Mouse (Mus musculus): ENCODE data around the gene Rasgrp3. TPM values are rescaled to one million over a fixed set of nuclear protein-coding genes. Genes with fewer than 3 reads are reported as not detected.
"Not testable (repeated sequence)": the region's sequence is repeated elsewhere in the genome, so short reads cannot be mapped to it uniquely, and the experiment has no call there.

Gene Rasgrp3
- polyA plus RNA-seq, 1 experiment from 2014 or later, result 9.8 TPM

DNA sequence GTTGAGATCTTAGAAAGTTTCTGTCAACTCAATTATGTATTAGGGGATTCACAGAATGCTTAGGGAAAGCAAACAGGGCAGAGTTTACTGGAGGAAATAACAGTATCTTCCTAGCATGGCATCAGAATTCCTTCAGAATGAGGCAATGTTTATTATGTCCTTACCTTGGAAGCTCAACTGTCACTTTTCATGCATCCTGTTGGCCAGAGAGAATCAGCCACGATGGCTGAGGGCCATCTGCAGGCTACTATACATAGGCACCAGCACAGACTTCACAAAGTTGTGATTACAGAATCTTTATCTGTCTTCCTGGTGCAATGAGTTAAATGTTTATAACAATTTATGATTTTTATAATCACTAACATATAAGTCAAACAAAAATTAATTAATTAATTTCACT is 13.3 kb downstream of the Rasgrp3 start:
- no peaks in the 10 kb centered on the region for H3K36me3 ChIP-seq (ENCODE audit: control insufficient read depth, insufficient read depth, low read length)
- WGBS, result 40% methylated on average over 1 of the region's 1 CpGs
- DNase-seq (ENCODE audit: low spot score), result no peak

DNA sequence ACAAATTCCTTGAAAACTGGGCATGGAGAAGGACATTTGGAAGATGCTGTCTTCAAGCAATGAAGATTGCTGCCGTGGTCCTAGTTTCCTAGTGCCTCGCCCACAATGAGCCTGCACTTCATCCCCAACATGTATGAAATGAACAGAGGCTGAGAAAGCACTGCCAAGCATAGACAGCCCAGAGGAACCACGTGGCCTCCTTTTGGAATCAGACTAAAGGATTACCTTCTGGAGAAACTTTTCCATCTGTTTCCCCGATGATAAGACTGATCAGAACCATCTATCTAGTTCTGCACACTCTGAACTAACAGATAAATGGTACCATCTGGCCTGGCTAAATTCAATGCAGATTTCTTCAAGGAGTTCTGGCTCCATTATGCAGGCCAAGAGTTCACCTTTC is 16.6 kb downstream of the Rasgrp3 start:
- H3K9ac ChIP-seq (ENCODE audit: low read depth, low read length), result no peak overlapping the region
- DNase-seq (ENCODE audit: low spot score) (no peak), ATAC-seq (replicated peaks; ENCODE audit: low FRiP score) (no peak)
- no peak overlapping the region for H3K27ac ChIP-seq (ENCODE audit: low read depth, low read length)
- no peak overlapping the region for H3K4me2 ChIP-seq
- no peaks in the 10 kb centered on the region for H3K36me3 ChIP-seq (ENCODE audit: control insufficient read depth, insufficient read depth, low read length)
- H3K9me3 ChIP-seq (ENCODE audit: control insufficient read depth, low read length), result no peaks in the 10 kb centered on the region
- H3K4me3 ChIP-seq (ENCODE audit: low read depth, low read length), result no peak overlapping the region
- WGBS, result 65% methylated on average over 4 of the region's 4 CpGs
- H3K4me1 ChIP-seq (replicated peaks; ENCODE audit: control insufficient read depth, insufficient read depth, low read length), result no peaks in the 10 kb centered on the region
- no peaks in the 10 kb centered on the region for H3K27me3 ChIP-seq (replicated peaks; ENCODE audit: control insufficient read depth, insufficient read depth, low read length)

More for the DNA sequence above, 13.3 kb downstream of the Rasgrp3 start:
- Histone ChIP-seq H3K4me3 (ENCODE audit: low read depth, low read length) (no peak overlapping the region), H3K4me2 (no peak overlapping the region), H3K9ac (ENCODE audit: low read depth, low read length) (no peak overlapping the region), H3K4me1 (replicated peaks; ENCODE audit: control insufficient read depth, insufficient read depth, low read length) (no peaks in the 10 kb centered on the region), H3K27ac (ENCODE audit: low read depth, low read length) (no peak overlapping the region), H3K9me3 (ENCODE audit: control insufficient read depth, low read length) (no peaks in the 10 kb centered on the region), H3K27me3 (replicated peaks; ENCODE audit: control insufficient read depth, insufficient read depth, low read length) (no peaks in the 10 kb centered on the region)
- no peak for ATAC-seq (replicated peaks; ENCODE audit: low FRiP score)

DNA sequence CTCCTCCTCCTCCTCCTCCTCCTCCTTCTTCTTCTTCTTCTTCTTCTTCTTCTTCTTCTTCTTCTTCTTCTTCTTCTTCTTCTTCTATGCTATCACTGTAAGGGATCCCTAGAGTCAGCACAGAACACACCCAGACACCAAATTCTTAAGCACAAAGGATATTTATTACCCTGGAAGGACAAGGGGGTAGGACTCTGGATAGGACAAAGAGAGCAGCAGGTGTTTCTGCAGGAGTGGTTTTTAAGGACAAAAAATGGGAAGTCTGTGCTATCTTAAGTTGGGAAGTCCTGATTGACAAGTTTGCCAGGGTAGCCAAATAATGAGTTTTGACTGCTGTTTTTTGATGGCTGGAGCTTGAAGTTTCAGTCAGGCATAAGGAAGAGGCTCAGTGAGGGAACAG is 17.9 kb downstream of the Rasgrp3 start:
- no peak overlapping the region for H3K4me3 ChIP-seq (ENCODE audit: low read depth, low read length)
- H3K36me3 ChIP-seq (ENCODE audit: control insufficient read depth, insufficient read depth, low read length), result no peaks in the 10 kb centered on the region
- no peaks in the 10 kb centered on the region for H3K4me1 ChIP-seq (replicated peaks; ENCODE audit: control insufficient read depth, insufficient read depth, low read length)
- DNase-seq (ENCODE audit: low spot score) (no peak), ATAC-seq (replicated peaks; ENCODE audit: low FRiP score) (no peak)
- H3K4me2 ChIP-seq, result no peak overlapping the region
- no peaks in the 10 kb centered on the region for H3K9me3 ChIP-seq (ENCODE audit: control insufficient read depth, low read length)
- H3K27me3 ChIP-seq (replicated peaks; ENCODE audit: control insufficient read depth, insufficient read depth, low read length), result no peaks in the 10 kb centered on the region
- H3K9ac ChIP-seq (ENCODE audit: low read depth, low read length), result no peak overlapping the region
- no peak overlapping the region for H3K27ac ChIP-seq (ENCODE audit: low read depth, low read length)

DNA sequence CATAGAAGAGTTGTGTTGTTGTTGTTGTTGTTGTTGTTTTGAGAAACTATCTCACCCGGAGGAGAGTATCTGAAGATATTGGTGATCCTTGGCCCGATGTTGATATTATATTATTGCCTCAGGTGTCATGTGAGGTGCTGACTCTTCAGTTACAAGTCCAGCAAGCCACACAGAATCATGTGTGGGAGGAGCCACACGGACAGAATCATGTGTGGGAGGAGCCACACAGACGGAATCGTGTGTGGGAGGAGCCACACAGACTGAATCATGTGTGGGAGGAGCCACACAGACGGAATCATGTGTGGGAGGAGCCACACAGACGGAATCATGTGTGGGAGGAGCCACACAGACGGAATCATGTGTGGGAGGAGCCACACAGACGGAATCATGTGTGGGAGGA is 20.4 kb downstream of the Rasgrp3 start:
- not testable (repeated sequence) for ATAC-seq (replicated peaks; ENCODE audit: low FRiP score); H3K9ac ChIP-seq (ENCODE audit: low read depth, low read length); DNase-seq (ENCODE audit: low spot score); H3K4me3 ChIP-seq (ENCODE audit: low read depth, low read length); H3K4me2 ChIP-seq; H3K27me3 ChIP-seq (replicated peaks; ENCODE audit: control insufficient read depth, insufficient read depth, low read length); H3K36me3 ChIP-seq (ENCODE audit: control insufficient read depth, insufficient read depth, low read length); H3K27ac ChIP-seq (ENCODE audit: low read depth, low read length); H3K9me3 ChIP-seq (ENCODE audit: control insufficient read depth, low read length); H3K4me1 ChIP-seq (replicated peaks; ENCODE audit: control insufficient read depth, insufficient read depth, low read length)
- 88% methylated on average over 9 of the region's 9 CpGs for WGBS

DNA sequence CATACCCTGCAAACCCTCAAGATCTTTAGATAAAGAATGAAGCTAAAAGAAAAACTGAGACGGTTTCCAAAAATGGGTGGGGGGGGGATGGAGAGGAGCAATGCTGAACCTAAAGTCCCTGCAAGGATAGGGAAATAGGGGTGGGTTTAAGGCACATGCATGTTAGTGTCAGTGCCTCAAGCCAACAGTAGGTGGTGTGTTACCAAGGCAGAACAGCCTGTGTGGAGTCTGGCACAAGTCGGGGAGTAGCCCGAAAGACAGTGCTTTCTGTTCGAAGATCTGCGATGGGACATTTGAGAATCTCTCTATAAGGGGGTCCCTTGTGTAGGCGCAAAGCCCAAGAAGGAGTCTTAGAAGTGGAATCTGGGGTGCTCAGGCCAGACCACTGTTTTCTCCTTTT is 24.9 kb downstream of the Rasgrp3 start:
- peaks cover 9% of the 10 kb centered on the region for H3K4me1 ChIP-seq (replicated peaks; ENCODE audit: control insufficient read depth, insufficient read depth, low read length)
- WGBS, result 93% methylated on average over 6 of the region's 6 CpGs

DNA sequence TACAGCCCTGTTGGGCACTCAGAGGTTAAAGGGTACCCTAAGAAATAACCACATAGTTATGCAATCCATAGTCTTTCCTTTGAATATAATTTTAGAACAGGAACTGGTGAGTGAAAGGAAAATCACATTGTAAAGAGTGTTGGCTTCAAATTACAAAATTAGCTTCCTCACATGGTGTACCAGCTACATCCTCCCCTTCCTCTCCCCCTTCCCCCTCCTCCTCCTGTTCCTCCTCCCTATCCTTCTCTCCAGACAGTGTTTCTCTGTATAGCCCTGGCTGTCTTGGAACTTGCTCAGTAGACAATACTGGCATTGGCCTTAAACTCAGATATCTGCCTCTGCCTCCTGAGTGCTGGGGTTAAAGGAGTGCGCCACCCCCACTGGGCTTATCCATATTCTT is 26.1 kb downstream of the Rasgrp3 start:
- H3K27ac ChIP-seq (ENCODE audit: low read depth, low read length), result no peak overlapping the region
- H3K4me1 ChIP-seq (replicated peaks; ENCODE audit: control insufficient read depth, insufficient read depth, low read length), result peaks cover 13% of the 10 kb centered on the region
- no peak overlapping the region for H3K4me3 ChIP-seq (ENCODE audit: low read depth, low read length)
- H3K9ac ChIP-seq (ENCODE audit: low read depth, low read length), result no peak overlapping the region
- H3K4me2 ChIP-seq, result no peak overlapping the region
- H3K27me3 ChIP-seq (replicated peaks; ENCODE audit: control insufficient read depth, insufficient read depth, low read length), result no peaks in the 10 kb centered on the region
- no peaks in the 10 kb centered on the region for H3K36me3 ChIP-seq (ENCODE audit: control insufficient read depth, insufficient read depth, low read length)
- DNase-seq (ENCODE audit: low spot score), result no peak
- ATAC-seq (replicated peaks; ENCODE audit: low FRiP score), result no peak
- WGBS, result 83% methylated on average over 1 of the region's 1 CpGs
- H3K9me3 ChIP-seq (ENCODE audit: control insufficient read depth, low read length), result no peaks in the 10 kb centered on the region

More for the DNA sequence above, 24.9 kb downstream of the Rasgrp3 start:
- Histone ChIP-seq H3K9ac (ENCODE audit: low read depth, low read length) (no peak overlapping the region), H3K27ac (ENCODE audit: low read depth, low read length) (no peak overlapping the region), H3K36me3 (ENCODE audit: control insufficient read depth, insufficient read depth, low read length) (no peaks in the 10 kb centered on the region), H3K27me3 (replicated peaks; ENCODE audit: control insufficient read depth, insufficient read depth, low read length) (no peaks in the 10 kb centered on the region), H3K9me3 (ENCODE audit: control insufficient read depth, low read length) (no peaks in the 10 kb centered on the region), H3K4me3 (ENCODE audit: low read depth, low read length) (no peak overlapping the region), H3K4me2 (no peak overlapping the region)
- DNase-seq (ENCODE audit: low spot score), result no peak
- no peak for ATAC-seq (replicated peaks; ENCODE audit: low FRiP score)

DNA sequence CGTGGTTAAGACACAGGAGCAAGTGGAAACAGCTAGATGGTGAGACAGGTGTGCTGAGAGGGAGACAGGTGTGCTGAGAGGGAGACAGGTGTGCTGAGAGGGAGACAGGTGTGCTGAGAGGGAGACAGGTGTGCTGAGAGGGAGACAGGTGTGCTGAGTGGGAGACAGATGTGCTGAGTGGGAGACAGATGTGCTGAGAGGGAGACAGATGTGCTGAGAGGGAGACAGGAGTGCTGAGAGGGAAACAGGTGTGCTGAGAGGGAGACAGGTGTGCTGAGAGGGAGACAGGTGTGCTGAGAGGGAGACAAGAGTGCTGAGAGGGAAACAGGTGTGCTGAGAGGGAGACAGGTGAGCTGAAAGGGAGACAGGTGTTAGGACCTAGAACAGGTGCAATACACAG is 27.5 kb downstream of the Rasgrp3 start:
- not testable (repeated sequence) for H3K27me3 ChIP-seq (replicated peaks; ENCODE audit: control insufficient read depth, insufficient read depth, low read length); DNase-seq (ENCODE audit: low spot score); H3K4me2 ChIP-seq; ATAC-seq (replicated peaks; ENCODE audit: low FRiP score); H3K27ac ChIP-seq (ENCODE audit: low read depth, low read length); H3K9me3 ChIP-seq (ENCODE audit: control insufficient read depth, low read length); H3K4me3 ChIP-seq (ENCODE audit: low read depth, low read length); H3K9ac ChIP-seq (ENCODE audit: low read depth, low read length); H3K36me3 ChIP-seq (ENCODE audit: control insufficient read depth, insufficient read depth, low read length)
- 80% methylated on average over 1 of the region's 1 CpGs for WGBS
- H3K4me1 ChIP-seq (replicated peaks; ENCODE audit: control insufficient read depth, insufficient read depth, low read length), result peaks cover 13% of the 10 kb centered on the region

DNA sequence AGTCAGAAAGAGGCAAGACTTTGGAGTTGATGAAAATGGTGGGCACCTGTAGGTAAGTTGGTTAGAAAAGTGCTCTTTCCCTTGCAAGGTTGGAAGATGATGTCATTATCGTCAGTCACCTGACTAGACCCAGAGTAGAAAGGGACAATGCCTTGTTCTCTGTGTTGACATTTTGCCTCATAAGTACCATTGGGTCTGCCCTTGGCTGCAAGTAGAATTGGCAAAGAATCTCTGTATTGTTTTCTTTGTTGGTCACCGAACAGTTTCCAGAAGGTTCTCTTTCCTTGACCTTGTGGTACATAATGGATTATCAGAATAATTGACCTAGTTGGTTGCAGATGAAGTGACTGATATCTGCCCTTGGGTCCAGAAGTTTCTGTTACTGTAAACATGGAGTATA is 27.9 kb downstream of the Rasgrp3 start:
- 78% methylated on average over 2 of the region's 2 CpGs for WGBS
- Histone ChIP-seq H3K9me3 (ENCODE audit: control insufficient read depth, low read length) (no peaks in the 10 kb centered on the region), H3K27me3 (replicated peaks; ENCODE audit: control insufficient read depth, insufficient read depth, low read length) (no peaks in the 10 kb centered on the region), H3K4me1 (replicated peaks; ENCODE audit: control insufficient read depth, insufficient read depth, low read length) (peaks cover 13% of the 10 kb centered on the region), H3K36me3 (ENCODE audit: control insufficient read depth, insufficient read depth, low read length) (no peaks in the 10 kb centered on the region), H3K4me3 (ENCODE audit: low read depth, low read length) (no peak overlapping the region), H3K9ac (ENCODE audit: low read depth, low read length) (no peak overlapping the region), H3K4me2 (no peak overlapping the region), H3K27ac (ENCODE audit: low read depth, low read length) (no peak overlapping the region)
- no peak for ATAC-seq (replicated peaks; ENCODE audit: low FRiP score)
- no peak for DNase-seq (ENCODE audit: low spot score)

DNA sequence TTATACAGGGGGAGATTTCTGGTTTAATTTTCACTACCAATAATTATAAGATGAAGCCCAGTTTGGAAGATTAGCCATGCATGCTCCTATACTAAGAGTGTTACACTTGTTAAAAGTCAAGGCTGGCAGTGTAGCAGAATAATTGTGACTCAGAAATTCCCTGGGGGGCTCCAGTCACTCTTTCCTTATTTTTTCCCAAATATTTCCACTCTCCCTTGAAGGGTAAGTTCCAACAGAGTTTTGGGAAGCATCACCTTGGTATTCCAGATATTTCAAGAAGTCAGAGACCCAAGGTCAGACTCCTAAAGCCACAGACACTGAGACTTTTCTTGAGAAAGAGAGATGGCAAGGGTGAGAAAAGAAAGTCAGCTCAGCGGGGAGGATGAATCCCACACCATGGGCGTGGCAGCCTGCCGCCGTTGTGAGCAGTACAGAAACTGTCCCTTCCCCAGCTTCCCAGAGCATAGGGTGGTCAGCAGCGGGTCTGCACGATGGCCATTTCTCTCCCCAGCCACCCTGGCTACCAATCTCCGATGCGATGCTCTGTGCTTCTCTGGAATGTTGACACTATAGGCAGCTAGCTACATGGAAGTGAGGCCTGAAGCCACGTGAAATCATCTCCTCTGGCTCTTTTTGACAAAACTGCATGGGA is 28.8 kb downstream of the Rasgrp3 start:
- H3K4me3 ChIP-seq (ENCODE audit: low read depth, low read length), result no peak overlapping the region
- H3K4me1 ChIP-seq (replicated peaks; ENCODE audit: control insufficient read depth, insufficient read depth, low read length), result peaks cover 13% of the 10 kb centered on the region
- peak overlapping the region; percentile 64 for H3K4me2 ChIP-seq
- no peaks in the 10 kb centered on the region for H3K9me3 ChIP-seq (ENCODE audit: control insufficient read depth, low read length)
- no peaks in the 10 kb centered on the region for H3K36me3 ChIP-seq (ENCODE audit: control insufficient read depth, insufficient read depth, low read length)
- no peak overlapping the region for H3K9ac ChIP-seq (ENCODE audit: low read depth, low read length)
- H3K27ac ChIP-seq (ENCODE audit: low read depth, low read length), result no peak overlapping the region
- DNase-seq (ENCODE audit: low spot score) (peak; percentile 41), ATAC-seq (replicated peaks; ENCODE audit: low FRiP score) (0 out of 2 replicates have a peak, but pooled peaks have one; percentile 22)
- no peaks in the 10 kb centered on the region for H3K27me3 ChIP-seq (replicated peaks; ENCODE audit: control insufficient read depth, insufficient read depth, low read length)
- 6% methylated on average over 9 of the region's 9 CpGs for WGBS
